Mouse (Mus musculus): ENCODE measurements around the gene 1700001J03Rik. TPM values are rescaled to one million over a fixed set of nuclear protein-coding genes. Genes with fewer than 3 reads are reported as not detected.
"Not testable (repeated sequence)": the region's sequence is repeated elsewhere in the genome, so short reads cannot be mapped to it uniquely, and the experiment has no call there.

1700001J03Rik gene
- polyA plus RNA-seq, 1 experiment from 2014 or later = not detected

DNA sequence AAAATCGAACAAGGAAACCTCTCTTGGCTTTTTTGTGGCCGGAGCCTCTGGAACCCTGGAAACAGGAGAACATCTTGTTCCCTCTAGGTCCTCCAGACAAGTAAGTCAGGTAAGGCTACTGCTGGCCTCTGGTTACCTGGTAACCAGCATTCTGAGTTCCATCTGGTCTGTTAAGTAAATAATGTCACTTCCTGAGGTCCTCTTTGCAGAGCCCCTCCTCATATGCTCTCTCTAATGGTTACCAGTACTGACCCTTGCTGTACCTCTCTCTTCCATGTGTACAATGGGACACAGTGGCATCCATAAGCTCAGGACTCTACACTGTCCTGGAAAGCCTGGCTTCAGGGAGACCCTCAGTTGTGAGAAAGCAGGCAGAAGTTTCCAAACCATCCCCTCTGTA, 14.5 kb downstream of the 1700001J03Rik start, which contains the start of gene Gm6309:
Gene Gm6309 (minus strand): TSS at position 101 of the 400 bp plus-strand sequence.
- not testable (repeated sequence) for H3K9ac ChIP-seq; H3K4me3 ChIP-seq; H3K27ac ChIP-seq; H3K4me1 ChIP-seq (replicated peaks); ATAC-seq (ENCODE audit: low FRiP score); H3K4me2 ChIP-seq; H3K9me3 ChIP-seq; H3K27me3 ChIP-seq; H3K36me3 ChIP-seq
- 86% methylated on average over 2 of the region's 2 CpGs for WGBS

DNA sequence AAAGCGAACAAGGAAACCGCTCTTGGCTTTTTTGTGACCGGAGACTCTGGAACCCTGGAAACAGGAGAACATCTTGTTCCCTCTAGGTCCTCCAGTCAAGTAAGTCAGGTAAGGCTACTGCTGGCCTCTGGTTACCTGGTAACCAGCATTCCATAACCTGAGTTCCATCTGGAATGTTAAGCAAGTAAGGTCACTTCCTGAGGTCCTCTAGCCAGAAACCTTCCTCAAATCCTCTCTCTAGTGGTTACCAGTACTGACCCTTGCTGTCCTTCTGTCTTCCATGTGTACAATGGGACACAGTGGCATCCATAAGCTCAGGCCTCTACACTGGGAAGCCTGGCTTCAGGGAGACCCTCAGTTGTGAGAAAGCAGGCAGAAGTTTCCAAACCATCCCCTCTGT, 24.7 kb downstream of the 1700001J03Rik start, which contains the start of gene Gm5565:
Gene Gm5565 (minus strand): TSS at position 101 of the 400 bp plus-strand sequence.
- H3K36me3 ChIP-seq; ATAC-seq (ENCODE audit: low FRiP score); H3K4me1 ChIP-seq (replicated peaks); H3K4me3 ChIP-seq; H3K4me2 ChIP-seq; H3K27me3 ChIP-seq; H3K9ac ChIP-seq; H3K9me3 ChIP-seq; H3K27ac ChIP-seq: not testable (repeated sequence)
- WGBS = 99% methylated on average over 3 of the region's 3 CpGs

DNA sequence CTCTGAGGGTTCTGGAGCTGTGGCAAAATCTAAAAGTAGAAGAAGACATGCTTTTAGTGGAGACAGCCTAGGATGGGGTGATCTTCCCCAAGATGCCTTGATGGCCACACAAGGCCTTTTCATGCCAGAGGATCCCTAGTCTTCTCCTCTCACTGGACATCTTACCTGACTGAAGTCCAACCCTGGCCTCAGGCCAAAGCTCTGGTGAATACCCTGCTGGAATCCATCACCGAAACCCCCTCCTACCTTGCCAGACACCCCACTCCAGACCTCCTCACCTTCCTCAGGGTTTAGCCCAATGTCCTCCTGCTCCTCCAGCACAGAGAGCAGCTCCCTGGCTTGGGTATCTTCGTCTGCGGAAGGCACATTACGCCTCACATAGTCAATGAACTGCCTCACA, 26.8 kb downstream of the 1700001J03Rik start:
- H3K36me3 ChIP-seq; H3K27ac ChIP-seq; H3K4me2 ChIP-seq; H3K27me3 ChIP-seq; ATAC-seq (ENCODE audit: low FRiP score); H3K9ac ChIP-seq; H3K4me3 ChIP-seq; H3K4me1 ChIP-seq (replicated peaks); H3K9me3 ChIP-seq: not testable (repeated sequence)
- WGBS = 96% methylated on average over 4 of the region's 4 CpGs

DNA sequence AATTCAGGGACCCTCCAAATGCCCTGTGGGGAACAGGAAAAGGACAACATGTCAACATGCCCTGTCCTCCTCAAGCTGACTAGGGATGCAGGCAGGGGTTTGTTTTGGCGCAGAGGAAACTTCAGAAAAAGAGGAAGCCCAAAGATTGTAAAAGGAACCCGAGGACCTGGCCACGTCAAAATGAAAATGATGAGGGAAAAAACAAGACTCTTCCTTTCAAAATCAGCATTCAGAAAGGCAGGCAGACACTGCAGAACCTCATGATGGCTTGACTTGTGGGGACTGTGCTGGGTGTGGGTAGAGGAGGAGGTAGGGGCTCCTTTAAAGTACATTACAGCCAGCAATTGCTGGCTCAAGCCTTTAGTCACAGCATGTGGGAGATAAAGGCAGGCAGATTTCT, 34.6 kb downstream of the 1700001J03Rik start:
- H3K27ac ChIP-seq = no peak overlapping the region
- WGBS = 71% methylated on average over 3 of the region's 3 CpGs
- no peaks in the 10 kb centered on the region for H3K36me3 ChIP-seq
- no peaks in the 10 kb centered on the region for H3K4me1 ChIP-seq (replicated peaks)
- no peaks in the 10 kb centered on the region for H3K27me3 ChIP-seq
- peaks cover 12% of the 10 kb centered on the region for H3K9me3 ChIP-seq
- H3K9ac ChIP-seq = no peak overlapping the region
- no peak overlapping the region for H3K4me2 ChIP-seq
- ATAC-seq (ENCODE audit: low FRiP score) = no peak
- H3K4me3 ChIP-seq = no peak overlapping the region

DNA sequence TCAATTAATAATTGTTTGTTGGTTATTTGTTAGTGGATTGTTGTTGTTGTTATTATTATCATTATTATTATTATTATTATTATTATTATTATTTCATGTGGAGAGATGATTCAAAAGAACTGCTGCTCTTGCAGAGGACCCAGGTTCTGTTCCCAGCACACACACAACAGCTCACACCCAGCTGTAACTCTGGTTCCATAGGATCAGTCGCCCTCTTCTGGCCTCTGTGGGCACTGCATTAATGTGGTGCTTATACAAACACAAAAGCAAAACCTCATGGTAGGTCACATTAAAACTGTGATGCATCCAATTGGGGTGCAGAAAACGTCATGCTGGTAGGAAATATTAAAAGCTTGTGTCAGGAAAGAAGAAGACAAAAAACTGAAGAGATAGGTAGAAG, 37.2 kb downstream of the 1700001J03Rik start:
- Histone ChIP-seq H3K27me3 (no peaks in the 10 kb centered on the region), H3K9ac (no peak overlapping the region), H3K9me3 (peaks cover 14% of the 10 kb centered on the region), H3K4me3 (no peak overlapping the region), H3K4me1 (replicated peaks) (no peaks in the 10 kb centered on the region), H3K27ac (no peak overlapping the region), H3K4me2 (no peak overlapping the region), H3K36me3 (no peaks in the 10 kb centered on the region)
- no peak for ATAC-seq (ENCODE audit: low FRiP score)
- WGBS = 37% methylated on average over 2 of the region's 2 CpGs

Other genes starting within 250 kb of the 1700001J03Rik start
- not detected in 2 replicates for gene Cyp3a25, start 175.7 kb downstream of the 1700001J03Rik start, polyA plus RNA-seq (2015; fragmentation: Nextera tagmentation; extraction: Ambion mirVana)
- gene Cyp3a59, start 106.0 kb downstream of the 1700001J03Rik start, polyA plus RNA-seq (2015; fragmentation: Nextera tagmentation; extraction: Ambion mirVana) = not detected in 2 replicates
- not detected in 2 replicates for gene Gm5565, start 24.8 kb downstream of the 1700001J03Rik start, polyA plus RNA-seq (2015; fragmentation: Nextera tagmentation; extraction: Ambion mirVana)
- not detected in 2 replicates for gene Gm6309, start 14.6 kb downstream of the 1700001J03Rik start, polyA plus RNA-seq (2015; fragmentation: Nextera tagmentation; extraction: Ambion mirVana)
- gene Rnf6, start 36.3 kb upstream of the 1700001J03Rik start, polyA plus RNA-seq (2015; fragmentation: Nextera tagmentation; extraction: Ambion mirVana) = 25.2 and 26.6 TPM in 2 replicates
- gene Cdk8, start 45.9 kb upstream of the 1700001J03Rik start, polyA plus RNA-seq (2015; fragmentation: Nextera tagmentation; extraction: Ambion mirVana) = 17.5 and 20.1 TPM in 2 replicates
- 14.1 and 14.2 TPM in 2 replicates for gene Wasf3, start 199.7 kb upstream of the 1700001J03Rik start, polyA plus RNA-seq (2015; fragmentation: Nextera tagmentation; extraction: Ambion mirVana)

All from hindbrain, embryonic 13.5 days (tissue).